Mouse (Mus musculus): Measurements from ENCODE around the gene Rnf225.

The Rnf225 gene

DNA sequence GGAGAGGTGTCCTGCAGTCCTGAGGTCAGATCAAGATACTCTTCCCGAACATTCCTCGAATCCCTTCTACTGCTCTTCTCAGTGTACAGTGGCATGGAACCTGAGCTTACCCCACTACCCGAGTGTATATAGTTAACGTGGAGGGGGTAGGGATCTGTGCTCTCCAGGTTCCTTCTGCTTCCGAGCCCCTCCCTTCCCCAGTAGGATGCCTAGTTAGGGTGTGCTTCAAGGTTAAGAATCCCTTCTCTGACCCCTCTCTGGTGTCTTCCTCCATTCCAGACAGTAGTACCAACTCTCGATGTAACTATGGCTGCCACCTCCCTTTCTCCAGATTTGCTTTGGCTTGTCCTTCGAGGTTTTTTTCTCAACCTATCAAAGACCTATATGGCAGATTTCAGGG, 53.1 kb downstream of the Rnf225 start:
- no peak for DNase-seq (ENCODE audit: low spot score in 2 of 2)

Measured in urinary bladder, postnatal 4 days (tissue).